Mouse (Mus musculus) hindbrain, embryonic 13.5 days (tissue): ENCODE measurements around the gene Unc5a. TPM values are rescaled to one million over a fixed set of nuclear protein-coding genes. Genes with fewer than 3 reads are reported as not detected.

ENCODE experiments used
- ATAC-seq: fragments of 200-750 bp; cut with Nextera tagmentation; 2 replicates; pipeline ENCODE4 v1.8.0; 2017; ENCODE audit warnings: moderate TSS enrichment; ENCODE audit not compliant: low FRiP score
- H3K27ac ChIP-seq: fragments of 300-500 bp; sonication (generic); 2 replicates; pipeline ENCODE4 v1.5.1; 2015; ENCODE audit warnings: inconsistent platforms, mild to moderate bottlenecking, moderate library complexity
- H3K27me3 ChIP-seq: fragments of 300-500 bp; sonication (generic); 2 replicates; pipeline ENCODE4 v1.6.1; 2015; ENCODE audit warnings: mild to moderate bottlenecking, inconsistent platforms
- H3K36me3 ChIP-seq: fragments of 300-500 bp; sonication (generic); 2 replicates; pipeline ENCODE4 v1.6.1; 2015; ENCODE audit warnings: mild to moderate bottlenecking, inconsistent platforms
- H3K4me1 ChIP-seq: fragments of 300-500 bp; sonication (generic); replicated peaks from 2 replicates; pipeline ENCODE4 v1.6.1; 2015; ENCODE audit warnings: inconsistent platforms
- H3K4me2 ChIP-seq: fragments of 300-500 bp; sonication (generic); 2 replicates; pipeline ENCODE4 v1.6.1; 2015; ENCODE audit warnings: inconsistent platforms, mild to moderate bottlenecking, moderate library complexity
- H3K4me3 ChIP-seq: fragments of 300-500 bp; sonication (generic); 2 replicates; pipeline ENCODE4 v1.5.1; 2015; ENCODE audit warnings: mild to moderate bottlenecking, inconsistent platforms
- H3K9ac ChIP-seq: fragments of 300-500 bp; sonication (generic); 2 replicates; pipeline ENCODE4 v1.6.1; 2015; ENCODE audit warnings: mild to moderate bottlenecking, inconsistent platforms
- H3K9me3 ChIP-seq: fragments of 300-500 bp; sonication (generic); 2 replicates; pipeline ENCODE4 v1.6.1; 2016; ENCODE audit warnings: inconsistent platforms
- WGBS: fragments of 180-500 bp; shearing (Covaris S2); methylation state at CpG from one replicate; pipeline ENCODE4 v1.1.7; 2015; 5-methylcytosine and 5-hydroxymethylcytosine counted together
- polyA plus RNA-seq: library from polyadenylated mRNA; unstranded; fragments of >200 nt; fragmentation: Nextera tagmentation; extraction: Ambion mirVana; gene quantifications from 2 replicates; pipeline ENCODE4 v1.2.1, GENCODE M21; 2015

The Unc5a gene
- polyA plus RNA-seq, 1 experiment from 2014 or later: 7.8 TPM

DNA sequence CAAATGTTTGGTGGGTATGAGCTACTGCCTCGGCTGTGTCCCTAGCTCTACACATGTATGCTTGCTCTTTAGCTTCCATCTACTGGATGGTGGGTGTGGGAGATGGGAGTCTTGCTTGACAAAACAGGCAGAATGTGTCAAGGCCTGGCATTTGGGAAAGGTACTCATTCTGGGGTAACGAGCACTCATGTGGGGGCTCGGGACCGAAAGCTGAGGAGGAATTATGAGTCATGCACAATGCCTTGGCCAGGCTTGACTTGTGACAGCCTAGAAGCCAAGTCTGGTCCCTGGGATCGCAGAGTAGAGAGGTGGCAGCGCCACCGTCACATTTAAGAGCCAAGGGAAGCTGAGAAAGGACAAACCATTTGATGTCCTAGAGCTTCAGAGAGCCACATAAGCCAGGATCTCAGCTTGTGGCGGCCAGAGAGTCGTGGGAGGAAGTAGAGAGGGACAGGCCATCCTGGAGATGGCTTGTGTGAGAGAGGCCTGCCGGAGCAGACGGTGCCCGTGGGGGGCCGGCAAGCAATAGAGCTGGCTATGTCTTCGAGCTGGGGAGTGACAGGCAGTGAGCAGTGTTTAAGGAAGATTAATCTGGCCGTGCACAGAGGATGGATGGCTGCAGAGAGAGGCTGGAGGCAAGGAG is 10.0 kb downstream of the Unc5a start:
- Histone ChIP-seq H3K4me3 (no peak overlapping the region), H3K9me3 (no peaks in the 10 kb centered on the region), H3K4me1 (peaks cover 63% of the 10 kb centered on the region), H3K36me3 (no peaks in the 10 kb centered on the region), H3K9ac (peak overlapping the region; percentile 59), H3K27ac (peak overlapping the region; percentile 76), H3K27me3 (peaks cover 75% of the 10 kb centered on the region), H3K4me2 (no peak overlapping the region)
- ATAC-seq: no peak
- WGBS: 40% methylated on average over 15 of the region's 15 CpGs

DNA sequence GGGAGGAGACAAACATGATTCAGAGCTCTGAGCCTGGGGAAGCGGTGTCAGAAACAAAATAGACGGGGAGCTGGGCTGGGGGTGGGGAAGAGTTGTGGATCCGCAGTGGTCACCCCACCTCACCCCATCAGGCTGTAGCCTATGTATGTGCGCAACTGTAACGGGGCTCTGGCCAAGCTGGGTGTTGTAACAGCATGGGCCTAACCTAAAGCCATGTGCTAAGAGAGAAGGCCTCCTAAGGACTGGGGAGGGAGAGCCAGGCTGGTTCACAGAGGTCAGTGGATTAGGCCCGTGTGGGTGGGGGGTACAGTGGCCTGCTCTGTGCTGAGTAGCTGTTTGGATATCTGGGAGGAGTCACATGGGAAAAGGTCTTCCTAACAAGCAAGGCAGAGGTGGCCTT is 10.6 kb downstream of the Unc5a start:
- ATAC-seq: no peak
- peaks cover 70% of the 10 kb centered on the region for H3K27me3 ChIP-seq
- H3K36me3 ChIP-seq: no peaks in the 10 kb centered on the region
- H3K9me3 ChIP-seq: no peaks in the 10 kb centered on the region
- no peak overlapping the region for H3K4me2 ChIP-seq
- WGBS: 43% methylated on average over 6 of the region's 6 CpGs
- H3K9ac ChIP-seq: peak overlapping the region; percentile 59
- H3K27ac ChIP-seq: peak overlapping the region; percentile 76
- H3K4me1 ChIP-seq: peaks cover 66% of the 10 kb centered on the region
- H3K4me3 ChIP-seq: no peak overlapping the region

DNA sequence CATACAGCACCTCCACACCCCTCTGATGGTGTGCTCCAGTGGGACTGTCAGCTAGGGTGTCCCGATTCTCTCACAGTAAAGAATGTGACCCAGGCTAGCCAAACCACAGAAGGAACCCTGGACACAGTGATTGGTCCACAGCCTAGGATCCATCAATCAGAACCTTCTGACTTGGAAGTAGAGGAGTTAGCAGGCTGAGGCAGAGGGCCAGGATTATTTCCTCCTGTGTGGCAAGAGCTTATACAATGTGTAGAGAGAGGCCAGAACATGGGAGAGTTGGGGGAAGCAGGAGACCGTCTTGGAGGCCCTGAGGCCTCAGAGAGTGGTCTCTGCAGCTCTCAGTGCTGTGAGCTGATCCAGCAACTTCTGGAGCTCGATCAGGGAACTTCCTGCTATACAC is 11.3 kb downstream of the Unc5a start:
- Histone ChIP-seq H3K4me1 (peaks cover 61% of the 10 kb centered on the region), H3K9me3 (no peaks in the 10 kb centered on the region), H3K27me3 (peaks cover 65% of the 10 kb centered on the region), H3K9ac (no peak overlapping the region), H3K4me3 (no peak overlapping the region), H3K36me3 (no peaks in the 10 kb centered on the region), H3K27ac (no peak overlapping the region), H3K4me2 (no peak overlapping the region)
- WGBS: 73% methylated on average over 3 of the region's 3 CpGs
- no peak for ATAC-seq

DNA sequence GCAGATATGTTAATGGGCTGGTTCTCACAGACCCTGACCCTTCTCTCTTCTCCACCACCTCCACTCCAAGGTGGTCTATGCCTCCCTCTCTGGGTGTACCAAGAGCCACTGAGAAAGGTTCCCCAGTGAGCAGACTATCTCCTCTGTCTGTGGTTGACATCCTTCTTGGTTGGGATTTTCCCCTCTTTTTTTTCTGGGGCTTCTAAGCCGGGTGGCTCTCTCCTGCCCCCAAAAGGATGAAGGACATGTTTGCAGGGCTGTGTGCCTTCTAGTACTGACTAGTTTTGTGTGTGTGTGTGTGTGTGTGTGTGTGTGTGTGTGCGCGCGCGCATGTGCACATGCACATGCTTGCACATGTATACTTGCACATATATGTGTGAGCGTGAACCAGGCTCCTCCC is 16.0 kb downstream of the Unc5a start:
- no peak overlapping the region for H3K4me3 ChIP-seq
- WGBS: 82% methylated on average over 6 of the region's 6 CpGs

DNA sequence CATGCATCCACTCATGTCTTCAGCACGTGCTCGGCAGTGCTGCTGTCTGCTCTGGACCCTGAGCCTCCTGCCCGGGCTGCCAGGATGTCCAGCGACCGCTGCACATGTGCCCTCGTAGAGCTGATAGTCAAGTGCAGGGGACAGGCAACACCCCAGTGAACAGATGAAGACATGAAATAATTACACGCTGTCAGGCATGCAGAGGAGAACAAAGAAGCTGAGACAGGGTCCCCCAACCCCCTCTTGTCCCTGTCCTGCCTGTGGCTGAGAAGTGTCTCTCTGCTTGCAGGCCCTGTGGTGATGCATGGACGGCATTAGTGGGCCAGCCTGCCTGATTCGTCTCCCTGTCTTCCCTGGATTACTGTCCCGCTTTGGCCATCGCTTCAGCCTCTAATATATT is 18.3 kb downstream of the Unc5a start:
- Histone ChIP-seq H3K27ac (peak overlapping the region; percentile 67), H3K4me3 (no peak overlapping the region), H3K36me3 (no peaks in the 10 kb centered on the region), H3K9ac (peak overlapping the region; percentile 35; the same call in 1 of the 2 replicates), H3K9me3 (no peaks in the 10 kb centered on the region), H3K4me2 (no peak overlapping the region), H3K4me1 (peaks cover 67% of the 10 kb centered on the region), H3K27me3 (peaks cover 68% of the 10 kb centered on the region)
- WGBS: 23% methylated on average over 11 of the region's 11 CpGs
- ATAC-seq: no peak; the same call in 1 of the 2 replicates

More for the DNA sequence above, 16.0 kb downstream of the Unc5a start:
- Histone ChIP-seq H3K27me3 (peaks cover 71% of the 10 kb centered on the region), H3K4me2 (no peak overlapping the region), H3K36me3 (no peaks in the 10 kb centered on the region), H3K9ac (no peak overlapping the region), H3K4me1 (peaks cover 67% of the 10 kb centered on the region), H3K27ac (no peak overlapping the region), H3K9me3 (no peaks in the 10 kb centered on the region)
- no peak for ATAC-seq

DNA sequence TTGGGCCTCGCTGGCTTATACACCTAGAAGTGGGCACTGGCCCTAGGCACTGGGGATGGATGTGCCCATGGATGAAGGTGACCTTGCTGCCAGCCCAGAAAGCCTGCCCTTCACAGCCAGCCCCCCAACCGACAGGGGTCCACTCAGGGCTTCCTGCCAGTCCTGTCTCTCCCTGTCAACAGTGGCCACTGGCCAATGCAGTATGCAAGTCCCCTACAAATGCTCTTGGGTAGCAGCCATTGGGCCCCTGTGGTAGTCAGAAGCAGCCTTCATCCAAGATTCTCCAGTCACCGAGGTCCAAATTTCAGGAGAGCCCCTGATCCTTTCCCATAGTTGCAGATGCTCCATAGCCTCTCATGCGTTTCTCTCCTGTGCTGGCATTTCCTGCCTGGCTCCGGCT is 19.4 kb downstream of the Unc5a start:
- Histone ChIP-seq H3K4me3 (no peak overlapping the region), H3K9me3 (no peaks in the 10 kb centered on the region), H3K9ac (peak overlapping the region; percentile 35; the same call in 1 of the 2 replicates), H3K4me2 (no peak overlapping the region), H3K27me3 (peaks cover 73% of the 10 kb centered on the region), H3K27ac (peak overlapping the region; percentile 67), H3K4me1 (peaks cover 61% of the 10 kb centered on the region), H3K36me3 (no peaks in the 10 kb centered on the region)
- 73% methylated on average over 5 of the region's 5 CpGs for WGBS
- ATAC-seq: no peak

DNA sequence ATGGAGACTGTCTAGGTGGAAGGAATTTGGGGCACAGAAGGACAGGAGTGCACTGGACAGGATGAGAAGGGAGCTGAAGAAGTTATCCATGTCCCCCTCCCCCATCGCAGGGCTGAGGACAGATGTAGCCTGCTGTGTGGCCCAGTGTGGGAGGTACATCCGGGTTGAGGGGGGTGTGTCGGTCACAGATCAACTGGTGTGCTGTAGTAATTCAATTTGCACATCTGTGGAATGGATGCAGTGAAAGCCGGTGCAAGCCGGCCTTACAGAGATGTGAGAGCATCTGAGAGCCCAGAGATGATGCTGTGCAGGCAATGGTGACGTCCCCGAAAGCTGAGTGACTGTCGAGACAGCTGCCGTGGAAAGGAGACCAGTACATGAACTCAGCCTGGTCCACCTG is 20.3 kb downstream of the Unc5a start:
- H3K9ac ChIP-seq: no peak overlapping the region
- H3K4me3 ChIP-seq: no peak overlapping the region
- no peak overlapping the region for H3K27ac ChIP-seq
- no peak for ATAC-seq
- H3K36me3 ChIP-seq: no peaks in the 10 kb centered on the region
- no peaks in the 10 kb centered on the region for H3K9me3 ChIP-seq
- peaks cover 55% of the 10 kb centered on the region for H3K4me1 ChIP-seq
- H3K27me3 ChIP-seq: peaks cover 79% of the 10 kb centered on the region
- WGBS: 38% methylated on average over 9 of the region's 9 CpGs
- no peak overlapping the region for H3K4me2 ChIP-seq

DNA sequence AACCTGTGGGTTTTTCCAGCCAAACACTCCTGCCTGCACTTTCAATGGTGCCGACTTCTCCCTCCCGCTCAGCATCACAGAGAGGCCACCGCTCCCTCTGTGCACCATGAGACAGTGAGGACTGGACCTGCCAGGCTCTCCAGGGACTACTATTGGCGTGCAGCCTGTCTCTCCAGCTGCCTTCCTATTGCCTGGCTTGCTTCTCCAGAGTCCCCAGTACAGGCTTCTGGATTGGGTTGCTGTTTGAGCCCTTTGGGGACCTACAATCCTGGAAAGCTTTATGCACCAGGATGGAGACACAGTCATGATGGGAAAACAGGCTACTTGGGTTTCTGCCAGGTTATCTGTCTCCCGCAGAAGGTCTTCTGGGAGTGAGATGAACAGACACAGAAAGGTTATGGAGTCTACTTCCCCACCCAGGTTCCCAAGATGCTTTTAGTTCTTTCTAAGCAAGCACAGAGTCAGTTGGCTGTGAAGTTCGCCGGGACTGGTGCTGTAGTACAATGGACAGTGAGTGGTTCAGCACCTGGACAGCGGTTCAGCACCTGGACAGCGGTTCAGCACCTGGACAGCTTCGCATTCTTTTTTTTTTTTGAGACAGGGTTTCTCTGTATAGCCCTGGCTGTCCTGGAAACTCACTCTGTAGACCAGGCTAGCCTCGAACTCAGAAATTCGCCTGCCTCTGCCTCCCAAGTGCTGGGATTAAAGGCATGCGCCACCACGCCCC is 21.5 kb downstream of the Unc5a start:
- no peaks in the 10 kb centered on the region for H3K36me3 ChIP-seq
- H3K4me3 ChIP-seq: no peak overlapping the region
- ATAC-seq: no peak
- no peak overlapping the region for H3K9ac ChIP-seq
- H3K27me3 ChIP-seq: peaks cover 78% of the 10 kb centered on the region
- no peaks in the 10 kb centered on the region for H3K9me3 ChIP-seq
- H3K4me1 ChIP-seq: peaks cover 63% of the 10 kb centered on the region
- H3K4me2 ChIP-seq: no peak overlapping the region
- no peak overlapping the region for H3K27ac ChIP-seq
- WGBS: 45% methylated on average over 14 of the region's 14 CpGs

DNA sequence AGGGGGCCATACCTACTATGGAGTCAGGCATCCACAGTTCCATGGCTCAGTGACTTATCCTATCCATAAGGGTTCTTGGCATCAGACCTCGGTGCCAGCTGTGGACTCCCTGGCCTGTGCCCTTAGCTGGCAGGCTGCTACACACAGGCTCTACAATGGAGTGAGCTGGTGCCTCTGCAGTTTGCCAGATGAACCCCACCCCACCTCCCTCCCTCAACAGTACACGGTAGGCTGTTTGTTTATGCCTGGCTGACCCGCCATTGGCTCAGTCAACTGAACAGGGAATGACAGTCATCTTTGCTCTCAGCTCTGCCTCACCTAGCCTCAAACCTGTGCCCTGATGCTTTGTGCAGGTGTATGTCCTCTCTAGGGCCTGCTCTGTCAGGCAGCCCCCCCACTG is 26.3 kb downstream of the Unc5a start:
- Histone ChIP-seq H3K4me1 (peaks cover 65% of the 10 kb centered on the region), H3K27ac (peak overlapping the region; percentile 48; the same call in 1 of the 2 replicates), H3K9me3 (no peaks in the 10 kb centered on the region), H3K9ac (no peak overlapping the region), H3K27me3 (peaks cover 70% of the 10 kb centered on the region), H3K4me2 (no peak overlapping the region), H3K4me3 (no peak overlapping the region), H3K36me3 (no peaks in the 10 kb centered on the region)
- WGBS: 41% methylated on average over 3 of the region's 3 CpGs
- ATAC-seq: 0 out of 2 replicates have a peak, but pooled peaks have one; percentile 34

DNA sequence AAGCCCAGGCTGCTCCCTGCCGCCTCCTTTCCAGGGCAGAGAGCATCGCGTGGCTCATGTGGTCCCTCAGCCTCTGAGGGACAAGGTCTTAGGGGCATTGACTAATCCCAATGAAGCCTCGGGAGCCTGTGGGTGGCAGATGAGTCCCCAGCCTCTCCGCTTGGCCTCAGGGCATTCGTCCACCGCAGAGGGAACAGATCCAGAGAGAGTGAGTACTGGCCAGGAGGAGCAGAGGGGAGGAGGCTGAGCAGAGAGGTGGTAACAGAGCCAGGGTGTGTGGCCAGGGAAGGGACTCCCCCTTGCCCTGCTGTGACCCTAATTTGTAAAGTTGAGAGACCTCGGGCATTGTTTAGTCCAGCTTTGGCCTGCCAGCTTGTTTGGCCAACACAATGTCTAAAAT is 29.6 kb downstream of the Unc5a start:
- Histone ChIP-seq H3K27ac (no peak overlapping the region), H3K4me3 (no peak overlapping the region), H3K9ac (peak overlapping the region; percentile 35; the same call in 1 of the 2 replicates), H3K36me3 (no peaks in the 10 kb centered on the region), H3K9me3 (no peaks in the 10 kb centered on the region), H3K27me3 (peaks cover 72% of the 10 kb centered on the region), H3K4me2 (no peak overlapping the region), H3K4me1 (peaks cover 77% of the 10 kb centered on the region)
- WGBS: 31% methylated on average over 8 of the region's 8 CpGs
- no peak for ATAC-seq

DNA sequence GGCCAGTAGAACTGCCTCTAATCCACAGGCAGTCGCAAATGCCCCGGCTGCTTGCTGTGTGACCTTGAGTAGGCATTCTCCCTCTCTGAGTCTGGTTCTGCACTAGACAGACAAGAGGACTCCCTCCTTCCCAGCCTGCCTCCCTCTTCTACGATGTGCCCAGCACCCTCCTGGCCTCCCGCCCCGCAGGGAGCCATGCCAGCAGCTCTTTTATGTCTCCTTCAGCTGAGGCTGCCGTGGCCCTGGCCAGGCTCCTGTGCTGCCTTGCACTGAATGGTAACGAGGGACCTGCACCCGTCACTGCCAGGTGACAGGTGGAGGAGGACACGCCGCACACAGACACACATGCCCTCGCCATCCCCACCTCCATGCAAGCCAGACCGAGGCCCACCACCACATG is 31.7 kb downstream of the Unc5a start:
- ATAC-seq: 0 out of 2 replicates have a peak, but pooled peaks have one; percentile 7

DNA sequence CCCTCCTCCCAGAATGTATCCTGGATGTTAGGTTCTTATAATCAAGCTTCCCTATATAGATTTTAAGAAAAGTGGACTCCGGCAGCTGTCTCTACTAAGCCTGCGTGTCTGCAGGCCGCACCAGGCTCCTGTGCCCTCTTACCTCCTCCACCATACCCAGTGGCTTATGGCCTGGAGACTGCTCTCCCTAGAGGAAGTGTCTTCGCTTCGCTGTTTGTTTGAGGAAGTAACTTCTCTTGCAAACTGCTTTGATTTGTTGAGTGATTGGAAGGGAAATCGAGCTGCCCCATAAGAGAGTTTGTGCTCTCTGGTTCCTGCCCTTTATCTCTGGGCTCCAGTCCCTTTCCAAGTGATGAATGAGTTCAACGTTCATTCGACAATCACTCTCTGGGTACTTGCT is 33.8 kb downstream of the Unc5a start:
- WGBS: 83% methylated on average over 8 of the region's 8 CpGs
- no peak for ATAC-seq
- no peak overlapping the region for H3K27ac ChIP-seq
- peaks cover 66% of the 10 kb centered on the region for H3K4me1 ChIP-seq
- H3K4me3 ChIP-seq: no peak overlapping the region
- peaks cover 80% of the 10 kb centered on the region for H3K27me3 ChIP-seq
- no peak overlapping the region for H3K4me2 ChIP-seq
- no peaks in the 10 kb centered on the region for H3K36me3 ChIP-seq
- no peaks in the 10 kb centered on the region for H3K9me3 ChIP-seq
- H3K9ac ChIP-seq: no peak overlapping the region

More for the DNA sequence above, 31.7 kb downstream of the Unc5a start:
- H3K36me3 ChIP-seq: no peaks in the 10 kb centered on the region
- no peak overlapping the region for H3K27ac ChIP-seq
- H3K9me3 ChIP-seq: no peaks in the 10 kb centered on the region
- WGBS: 68% methylated on average over 12 of the region's 12 CpGs
- peaks cover 62% of the 10 kb centered on the region for H3K4me1 ChIP-seq
- H3K27me3 ChIP-seq: peaks cover 78% of the 10 kb centered on the region
- H3K4me3 ChIP-seq: no peak overlapping the region
- no peak overlapping the region for H3K9ac ChIP-seq
- H3K4me2 ChIP-seq: no peak overlapping the region

DNA sequence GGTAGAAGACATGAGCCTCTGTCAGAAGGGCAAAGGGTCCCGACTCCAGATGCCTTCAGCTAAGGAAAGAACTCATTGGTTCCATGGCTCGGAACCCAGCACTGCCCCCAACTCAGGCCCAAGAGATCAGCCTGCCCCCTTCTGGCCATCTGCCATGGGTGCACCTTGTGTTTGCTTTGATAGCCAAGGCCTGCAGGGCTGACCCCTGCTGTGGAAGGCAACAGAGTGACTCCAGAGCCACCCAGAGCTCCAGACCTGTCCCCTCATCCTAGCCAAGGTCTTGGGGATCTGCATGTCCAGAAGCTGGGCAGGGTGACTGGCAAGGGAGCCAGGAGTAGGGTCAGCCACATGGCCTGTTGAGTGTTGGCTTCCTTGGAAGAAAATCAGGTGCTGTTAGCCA is 34.4 kb downstream of the Unc5a start:
- Histone ChIP-seq H3K9me3 (no peaks in the 10 kb centered on the region), H3K36me3 (no peaks in the 10 kb centered on the region), H3K27ac (no peak overlapping the region), H3K9ac (no peak overlapping the region), H3K4me3 (no peak overlapping the region), H3K4me1 (peaks cover 67% of the 10 kb centered on the region), H3K4me2 (no peak overlapping the region), H3K27me3 (peaks cover 79% of the 10 kb centered on the region)
- ATAC-seq: no peak
- 76% methylated on average over 2 of the region's 2 CpGs for WGBS
